Mouse (Mus musculus) intestine, embryonic 16.5 days (tissue): ENCODE results near the gene Raly. TPM values are rescaled to one million over a fixed set of nuclear protein-coding genes. Genes with fewer than 3 reads are reported as not detected.

Source experiments
- ATAC-seq: fragments of 200-750 bp; cut with Nextera tagmentation; 2 replicates; pipeline ENCODE4 v1.8.0; 2017; ENCODE audit warnings: moderate TSS enrichment, moderate library complexity
- H3K27ac ChIP-seq: fragments of 300-500 bp; sonication (generic); 2 replicates; pipeline ENCODE4 v1.5.1; 2014; ENCODE audit warnings: mild to moderate bottlenecking, low read length
- H3K27me3 ChIP-seq: fragments of 300-500 bp; sonication (generic); replicated peaks from 2 replicates; pipeline ENCODE4 v1.6.1; 2014; ENCODE audit warnings: low read length, control low read depth, mixed read lengths; ENCODE audit not compliant: control insufficient read depth, insufficient read depth
- H3K36me3 ChIP-seq: fragments of 300-500 bp; sonication (generic); 2 replicates; pipeline ENCODE4 v1.6.1; 2014; ENCODE audit warnings: low read length, control low read depth; ENCODE audit not compliant: control insufficient read depth, insufficient read depth
- H3K4me1 ChIP-seq: fragments of 300-500 bp; sonication (generic); 2 replicates; pipeline ENCODE4 v1.6.1; 2014; ENCODE audit warnings: low read length, control low read depth, mixed read lengths; ENCODE audit not compliant: control insufficient read depth, insufficient read depth
- H3K4me2 ChIP-seq: fragments of 300-500 bp; sonication (generic); 2 replicates; pipeline ENCODE4 v1.6.1; 2014; ENCODE audit warnings: low read depth, low read length, control low read depth
- H3K4me3 ChIP-seq: fragments of 300-500 bp; sonication (generic); 2 replicates; pipeline ENCODE4 v1.5.1; 2014; ENCODE audit warnings: mild to moderate bottlenecking, low read length
- H3K9ac ChIP-seq: fragments of 300-500 bp; sonication (generic); 2 replicates; pipeline ENCODE4 v1.6.1; 2014; ENCODE audit warnings: low read depth, low read length
- H3K9me3 ChIP-seq: fragments of 300-500 bp; sonication (generic); 2 replicates; pipeline ENCODE4 v1.6.1; 2016; ENCODE audit warnings: low read length, control low read depth; ENCODE audit not compliant: control insufficient read depth
- WGBS: fragments of 180-500 bp; shearing (Covaris S2); extraction: QIAGEN DNeasy Blood & Tissue Kit; methylation state at CpG from one replicate; pipeline ENCODE4 v1.1.7; 2014; 5-methylcytosine and 5-hydroxymethylcytosine counted together
- polyA plus RNA-seq: library from polyadenylated mRNA; unstranded; fragments of >200 nt; fragmentation: Nextera tagmentation; extraction: Ambion mirVana; gene quantifications from 2 replicates; pipeline ENCODE4 v1.2.1, GENCODE M21; 2015

Raly gene
- polyA plus RNA-seq, 1 experiment from 2014 or later: 34.0 TPM

- WGBS: 59% methylated on average over 3 of the region's 3 CpGs
- Histone ChIP-seq H3K9me3 (no peaks in the 10 kb centered on the region), H3K4me2 (no peak overlapping the region), H3K9ac (no peak overlapping the region), H3K27me3 (no peaks in the 10 kb centered on the region), H3K36me3 (no peaks in the 10 kb centered on the region), H3K4me1 (no peaks in the 10 kb centered on the region), H3K4me3 (no peak overlapping the region), H3K27ac (no peak overlapping the region)
- ATAC-seq: no peak
Measured at GRCm38 (mm10) chr2:154779648-154780047, 11.2 kb upstream of the Raly start.

GRCm38 (mm10) chr2:154782361-154782760 lies 8.5 kb upstream of the Raly start:
- WGBS: 72% methylated on average over 4 of the region's 4 CpGs
- H3K9ac ChIP-seq: no peak overlapping the region
- H3K9me3 ChIP-seq: no peaks in the 10 kb centered on the region
- no peak overlapping the region for H3K4me3 ChIP-seq
- no peak overlapping the region for H3K27ac ChIP-seq
- no peaks in the 10 kb centered on the region for H3K4me1 ChIP-seq
- H3K27me3 ChIP-seq: no peaks in the 10 kb centered on the region
- ATAC-seq: no peak
- no peak overlapping the region for H3K4me2 ChIP-seq
- no peaks in the 10 kb centered on the region for H3K36me3 ChIP-seq

GRCm38 (mm10) chr2:154782856-154783650 lies 7.8 kb upstream of the Raly start:
- Histone ChIP-seq H3K36me3 (no peaks in the 10 kb centered on the region), H3K4me2 (no peak overlapping the region), H3K4me3 (no peak overlapping the region), H3K9me3 (no peaks in the 10 kb centered on the region), H3K27me3 (no peaks in the 10 kb centered on the region), H3K27ac (no peak overlapping the region), H3K9ac (0 out of 2 replicates have a peak overlapping the region, but pooled peaks have one; percentile 16), H3K4me1 (no peaks in the 10 kb centered on the region)
- 71% methylated on average over 17 of the region's 17 CpGs for WGBS
- ATAC-seq: no peak

- Histone ChIP-seq H3K36me3 (no peaks in the 10 kb centered on the region), H3K4me1 (no peaks in the 10 kb centered on the region), H3K27ac (no peak overlapping the region), H3K9ac (no peak overlapping the region), H3K4me2 (no peak overlapping the region), H3K27me3 (no peaks in the 10 kb centered on the region), H3K4me3 (no peak overlapping the region), H3K9me3 (no peaks in the 10 kb centered on the region)
- ATAC-seq: no peak
- 43% methylated on average over 3 of the region's 3 CpGs for WGBS
Measured at GRCm38 (mm10) chr2:154785284-154785683, 5.6 kb upstream of the Raly start.

- H3K36me3 ChIP-seq: no peaks in the 10 kb centered on the region
- no peak overlapping the region for H3K27ac ChIP-seq
- WGBS: 56% methylated on average over 3 of the region's 3 CpGs
- ATAC-seq: no peak
- no peak overlapping the region for H3K4me2 ChIP-seq
- no peaks in the 10 kb centered on the region for H3K4me1 ChIP-seq
- no peaks in the 10 kb centered on the region for H3K27me3 ChIP-seq
- no peak overlapping the region for H3K9ac ChIP-seq
- no peak overlapping the region for H3K4me3 ChIP-seq
- H3K9me3 ChIP-seq: no peaks in the 10 kb centered on the region
Measured at GRCm38 (mm10) chr2:154786187-154786586, 4.7 kb upstream of the Raly start.

- 75% methylated on average over 11 of the region's 11 CpGs for WGBS
- H3K4me2 ChIP-seq: no peak overlapping the region
- H3K9ac ChIP-seq: no peak overlapping the region
- no peak overlapping the region for H3K4me3 ChIP-seq
- no peak overlapping the region for H3K27ac ChIP-seq
- H3K4me1 ChIP-seq: no peaks in the 10 kb centered on the region
- no peaks in the 10 kb centered on the region for H3K9me3 ChIP-seq
- H3K36me3 ChIP-seq: no peaks in the 10 kb centered on the region
- ATAC-seq: no peak
- H3K27me3 ChIP-seq: no peaks in the 10 kb centered on the region
Measured at GRCm38 (mm10) chr2:154786776-154787175, 4.1 kb upstream of the Raly start.

- Histone ChIP-seq H3K27ac (no peak overlapping the region), H3K4me1 (peaks cover 16% of the 10 kb centered on the region), H3K36me3 (no peaks in the 10 kb centered on the region), H3K4me2 (no peak overlapping the region), H3K9ac (no peak overlapping the region), H3K27me3 (no peaks in the 10 kb centered on the region), H3K4me3 (no peak overlapping the region), H3K9me3 (no peaks in the 10 kb centered on the region)
- no peak for ATAC-seq
- WGBS: 69% methylated on average over 6 of the region's 6 CpGs
Measured at GRCm38 (mm10) chr2:154789381-154789780, 1.5 kb upstream of the Raly start.

GRCm38 (mm10) chr2:154789977-154790655 lies 780 bp upstream of the Raly start:
- H3K27ac ChIP-seq: 0 out of 2 replicates have a peak overlapping the region, but pooled peaks have one; percentile 42
- ATAC-seq: no peak
- peak overlapping the region; percentile 43 for H3K4me3 ChIP-seq
- H3K9ac ChIP-seq: no peak overlapping the region
- no peaks in the 10 kb centered on the region for H3K27me3 ChIP-seq
- peak overlapping the region; percentile 41 for H3K4me2 ChIP-seq
- no peaks in the 10 kb centered on the region for H3K36me3 ChIP-seq
- H3K4me1 ChIP-seq: peaks cover 23% of the 10 kb centered on the region
- H3K9me3 ChIP-seq: no peaks in the 10 kb centered on the region
- 6% methylated on average over 14 of the region's 14 CpGs for WGBS

GRCm38 (mm10) chr2:154791661-154792642 lies 1.1 kb downstream of the Raly start:
- under 1% methylated on average over 63 of the region's 67 CpGs for WGBS
- ATAC-seq: peak; percentile 54
- Histone ChIP-seq H3K4me1 (peaks cover 23% of the 10 kb centered on the region), H3K36me3 (no peaks in the 10 kb centered on the region), H3K4me3 (peak overlapping the region; percentile 97), H3K27me3 (no peaks in the 10 kb centered on the region), H3K9me3 (no peaks in the 10 kb centered on the region), H3K9ac (peak overlapping the region; percentile 95), H3K4me2 (peak overlapping the region; percentile 57), H3K27ac (peak overlapping the region; percentile 98)
